Mouse (Mus musculus) telencephalon, adult 2 months (tissue): Measurements from ENCODE around the gene Nos3.
A peak's percentile ranks its signal among the peaks of the same experiment; 100 is the strongest.

Experiments
- DNase-seq: peaks from one replicate; pipeline ENCODE4 v3.0.0-alpha.2; 2011; ENCODE audit warnings: low read depth, low spot score

The Nos3 gene

DNA sequence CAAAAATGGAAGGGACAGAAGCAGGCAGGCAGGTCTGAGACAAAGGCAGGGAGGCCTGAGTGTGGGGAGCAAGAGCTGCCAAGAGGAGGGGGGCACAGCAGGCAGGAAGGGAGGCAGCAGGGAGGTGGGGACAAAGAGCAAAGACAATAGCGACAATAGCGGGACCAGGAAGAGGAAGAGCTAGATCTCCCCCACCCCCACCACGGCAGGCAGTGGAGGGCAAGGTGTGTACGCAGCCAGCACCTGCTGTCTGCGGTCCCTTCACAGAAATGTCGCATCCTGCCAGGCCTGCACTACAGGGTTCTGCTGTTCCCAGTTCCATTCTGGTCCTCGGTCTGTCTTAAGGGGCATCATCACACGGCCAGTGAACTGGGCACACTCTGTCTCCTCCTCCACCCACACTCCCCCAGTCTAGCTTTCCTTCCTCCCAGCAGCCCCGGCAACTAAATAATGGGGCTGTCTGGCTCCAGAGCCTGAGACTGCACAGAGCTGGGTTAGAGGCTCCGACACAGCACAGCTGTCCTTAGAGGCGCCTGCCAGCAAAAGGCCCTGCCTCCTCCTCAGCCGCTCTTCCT lies 20.0 kb upstream of the Nos3 start:
- no peak for DNase-seq

DNA sequence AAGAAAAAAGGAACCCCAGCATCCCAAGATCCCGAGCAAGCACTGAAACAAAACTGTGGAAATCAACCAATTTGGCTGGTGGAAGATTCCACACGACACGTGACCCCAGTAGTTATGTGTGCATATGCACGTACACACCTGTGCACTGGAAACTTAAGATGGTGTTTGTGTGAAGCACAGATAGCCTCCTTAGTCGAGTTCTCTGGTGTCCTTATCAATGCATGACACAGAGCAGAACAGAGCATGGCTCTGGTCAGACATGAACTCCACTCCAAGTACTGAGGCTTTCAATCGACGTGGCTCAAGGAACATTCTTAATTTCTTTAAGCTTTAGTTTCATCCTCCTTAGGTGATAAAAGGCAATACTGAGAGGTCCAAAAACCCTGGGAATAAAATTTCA lies 18.3 kb upstream of the Nos3 start:
- no peak for DNase-seq

DNA sequence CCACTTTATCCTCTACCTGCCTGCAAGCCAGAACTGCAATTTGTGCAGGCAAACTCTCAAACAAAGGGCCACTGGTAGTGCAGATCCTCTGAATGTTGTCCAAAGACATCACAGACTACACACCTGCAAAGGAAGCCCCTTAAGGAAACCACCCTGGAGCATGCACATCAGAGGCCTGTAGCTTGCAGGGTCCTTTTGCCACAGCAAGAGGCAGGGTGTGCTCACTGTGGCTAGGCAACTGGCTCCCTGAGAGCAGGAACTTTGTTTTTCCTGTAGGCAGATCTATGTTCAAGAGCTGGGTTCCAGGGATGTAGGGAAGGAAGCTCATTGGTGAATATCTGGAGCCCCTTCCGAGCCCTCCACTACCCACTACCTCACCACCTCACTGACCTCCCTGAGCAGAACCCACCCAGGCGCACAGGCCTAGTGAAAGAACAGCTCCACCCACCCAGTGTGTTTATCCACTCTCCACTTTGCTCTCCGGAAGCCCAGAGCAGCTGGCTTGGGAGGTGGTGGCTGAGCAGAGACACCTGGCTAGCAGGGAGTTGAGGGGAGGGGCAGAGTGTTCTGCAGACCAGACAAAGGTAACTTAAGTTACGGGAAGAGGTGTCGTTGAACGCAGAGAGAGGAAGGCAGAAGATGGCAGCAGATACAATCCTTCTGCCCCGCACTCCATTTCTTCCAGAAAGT lies 17.3 kb upstream of the Nos3 start:
- no peak for DNase-seq

DNA sequence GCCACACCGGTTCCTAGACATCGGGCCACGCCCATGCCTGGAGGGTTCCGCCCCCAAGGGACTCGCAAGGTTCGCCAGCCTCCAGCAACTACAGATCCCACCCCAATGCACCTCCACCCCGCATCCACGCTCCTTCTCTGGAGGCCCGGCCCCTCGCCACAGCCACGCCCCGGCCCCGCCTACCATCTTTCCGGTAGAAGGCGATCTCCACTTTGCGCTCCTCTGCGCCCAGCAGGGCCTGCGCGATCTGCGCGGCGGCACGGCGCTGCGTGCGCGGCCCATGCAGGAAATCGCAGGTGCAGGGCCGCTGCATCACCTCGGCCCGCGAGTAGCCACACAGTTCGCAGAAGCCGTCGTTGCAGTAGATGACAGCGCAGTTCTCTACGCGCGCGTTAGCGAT lies 16.5 kb upstream of the Nos3 start:
- DNase-seq, result peak; percentile 50

DNA sequence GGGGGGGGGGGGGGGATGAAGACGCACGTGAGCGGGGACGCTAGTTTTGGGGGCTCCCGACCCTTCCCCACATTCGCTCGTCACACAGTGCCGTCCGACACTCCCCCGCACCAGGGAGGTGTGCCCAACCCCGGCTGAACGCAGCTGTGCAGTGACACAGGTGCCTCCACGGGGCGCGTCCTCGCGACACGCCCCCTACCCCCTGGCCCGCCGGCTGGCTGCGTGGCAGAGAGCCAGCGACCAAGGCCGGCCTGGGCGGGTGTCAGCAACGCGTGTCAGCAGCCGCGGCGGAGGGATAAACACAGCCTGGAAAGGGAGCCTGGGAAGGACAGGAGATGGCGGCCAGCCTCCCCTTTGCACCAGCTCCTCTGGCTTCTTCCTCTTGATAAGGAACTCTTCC lies 16.1 kb upstream of the Nos3 start:
- DNase-seq, result no peak

DNA sequence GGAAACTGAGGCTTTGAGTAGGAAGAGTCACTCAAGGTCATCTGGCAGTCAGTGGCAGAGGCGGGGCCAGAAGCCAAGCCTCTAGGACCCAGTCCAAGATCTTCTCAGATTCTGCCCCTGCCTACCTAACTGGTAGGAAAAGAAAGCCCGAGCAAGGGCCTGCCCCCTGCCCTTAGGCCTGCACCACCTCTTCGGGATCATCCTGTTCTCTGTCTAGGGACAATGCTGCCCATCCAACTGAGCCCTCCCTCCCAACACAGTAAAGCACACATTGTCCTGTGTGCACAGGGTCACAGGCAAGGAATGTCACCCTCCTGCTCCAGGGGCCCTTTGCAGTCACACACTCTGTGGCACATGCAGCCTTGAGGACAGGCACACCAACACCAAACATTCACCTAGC lies 14.5 kb upstream of the Nos3 start:
- no peak for DNase-seq

DNA sequence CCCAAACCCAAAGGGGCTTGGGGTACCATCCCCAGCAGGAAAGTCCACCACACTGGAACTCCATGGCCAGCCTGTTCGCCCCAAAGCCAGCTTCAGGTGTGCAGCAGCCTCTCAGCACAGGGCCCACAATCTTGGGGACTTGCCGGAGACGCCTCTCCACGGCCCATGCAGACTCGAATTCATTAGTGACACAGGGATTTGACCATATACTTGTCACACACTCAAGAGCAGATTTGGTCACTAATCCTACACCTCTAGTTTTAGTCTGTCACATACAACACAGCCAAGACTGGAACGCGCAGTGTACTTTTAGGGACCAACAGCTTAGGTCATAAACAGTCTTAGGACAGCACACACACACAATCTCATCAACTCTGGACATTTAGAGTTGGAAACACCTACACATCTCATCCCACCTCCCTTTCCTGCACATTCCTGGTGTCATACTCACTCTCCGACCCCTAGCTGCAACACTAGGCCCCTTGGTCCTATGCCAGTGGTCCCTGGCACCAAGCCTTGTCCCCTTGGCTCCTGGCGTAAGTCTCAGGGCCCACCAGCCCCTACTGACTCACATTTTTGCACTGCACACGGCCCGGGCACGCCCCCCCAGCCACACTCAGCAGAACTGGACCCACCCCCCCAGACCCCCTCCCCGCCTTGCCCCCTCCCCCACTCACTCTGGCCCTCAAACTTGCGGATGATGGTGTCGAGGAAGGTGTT lies 13.9 kb upstream of the Nos3 start:
- no peak for DNase-seq

DNA sequence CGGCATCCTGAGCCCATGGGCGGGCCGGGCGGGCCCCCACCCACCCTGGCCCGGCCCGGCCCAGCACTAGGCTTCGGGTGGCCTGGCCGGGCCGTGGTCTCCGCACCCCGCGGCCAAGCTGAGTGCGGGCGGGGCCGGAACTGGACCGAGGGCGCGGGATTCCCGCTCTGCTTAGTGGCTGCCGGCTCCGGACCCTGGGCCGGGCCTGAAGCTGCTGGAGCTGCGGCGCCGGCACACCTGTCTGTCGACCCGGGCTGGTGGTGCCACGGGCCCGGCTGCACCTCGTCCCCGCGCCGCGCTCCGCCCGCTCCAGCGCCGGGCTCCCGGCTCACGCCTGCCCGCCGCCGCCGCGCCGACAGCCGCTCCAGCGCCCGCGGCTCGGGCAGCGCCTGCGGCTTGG lies 13.3 kb upstream of the Nos3 start, which contains the start of gene Kcnh2:
TSS of gene Kcnh2 (minus strand) at position 327 of the 400 bp plus-strand sequence.
- DNase-seq, result no peak

DNA sequence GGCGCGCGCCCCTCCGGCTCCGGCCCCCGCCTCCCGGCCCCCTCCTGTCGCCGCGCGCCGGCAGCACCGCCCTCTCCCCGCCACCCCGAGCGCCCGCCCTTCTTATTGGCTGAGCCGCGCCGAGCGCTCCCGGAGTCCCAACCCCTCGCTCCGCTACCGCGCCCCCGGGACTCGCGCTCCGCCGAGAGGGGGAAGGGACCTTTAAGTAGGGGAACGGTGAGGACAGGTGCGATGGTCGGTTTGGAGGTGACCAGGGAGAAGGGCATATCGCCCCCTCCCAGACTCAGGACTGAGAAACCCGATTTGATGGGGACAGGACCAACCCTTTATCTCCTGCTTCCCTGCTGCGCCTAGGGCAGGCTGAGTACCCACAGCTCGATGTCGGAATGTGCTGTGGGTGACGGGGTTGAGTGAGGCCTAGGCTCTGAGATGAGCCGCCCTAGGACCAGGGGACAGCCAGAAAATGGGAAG lies 12.9 kb upstream of the Nos3 start:
- DNase-seq, result peak; percentile 77

DNA sequence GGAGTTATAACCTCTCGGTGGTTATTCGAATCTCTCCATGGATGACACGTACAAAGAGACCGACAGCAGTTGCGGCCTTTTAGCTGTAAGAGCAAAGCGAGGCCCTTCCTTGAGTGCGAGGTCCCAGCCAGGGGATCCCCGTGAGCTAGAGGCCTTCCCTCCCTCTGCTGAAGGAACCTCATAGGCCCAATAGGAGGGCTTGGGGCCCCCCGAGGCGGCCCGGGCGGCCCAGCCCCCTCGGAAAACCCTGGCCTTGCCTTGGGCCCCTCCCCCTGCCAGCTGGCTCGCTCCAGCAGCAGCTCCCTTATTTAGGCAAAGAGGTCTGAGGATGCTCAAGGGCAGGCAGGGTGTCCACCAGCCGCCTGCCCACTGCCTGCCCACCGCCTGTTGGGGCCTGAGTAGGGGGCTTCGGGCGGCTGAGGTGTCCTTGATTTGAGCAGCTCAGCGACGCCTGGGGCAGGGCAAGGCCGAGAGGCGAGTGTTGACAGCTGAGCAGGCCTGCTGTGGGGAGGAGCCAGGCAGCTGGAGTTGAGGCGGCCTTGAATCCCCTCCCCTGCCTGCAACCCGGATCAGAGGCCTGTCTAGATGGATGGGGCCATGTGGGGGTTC lies 12.3 kb upstream of the Nos3 start:
- DNase-seq, result no peak

DNA sequence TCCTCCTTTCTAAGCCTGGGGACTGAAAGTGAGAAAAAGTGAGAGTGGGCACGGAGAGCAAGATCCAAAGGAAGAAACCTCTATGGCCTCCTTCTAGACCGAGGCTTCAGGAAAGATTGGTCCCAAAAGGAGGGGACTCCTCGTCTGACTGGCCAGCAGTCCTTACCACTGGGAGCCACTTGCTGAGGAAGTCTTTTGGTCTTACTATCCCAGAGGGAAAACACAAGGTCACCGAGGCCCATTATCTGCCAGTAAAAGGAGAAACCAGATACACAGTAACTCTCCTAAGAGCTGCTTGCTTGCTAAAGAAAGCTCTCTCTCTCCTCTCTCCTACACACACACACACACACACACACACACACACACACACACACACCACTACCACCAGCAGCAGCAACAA lies 11.3 kb upstream of the Nos3 start:
- DNase-seq, result no peak

DNA sequence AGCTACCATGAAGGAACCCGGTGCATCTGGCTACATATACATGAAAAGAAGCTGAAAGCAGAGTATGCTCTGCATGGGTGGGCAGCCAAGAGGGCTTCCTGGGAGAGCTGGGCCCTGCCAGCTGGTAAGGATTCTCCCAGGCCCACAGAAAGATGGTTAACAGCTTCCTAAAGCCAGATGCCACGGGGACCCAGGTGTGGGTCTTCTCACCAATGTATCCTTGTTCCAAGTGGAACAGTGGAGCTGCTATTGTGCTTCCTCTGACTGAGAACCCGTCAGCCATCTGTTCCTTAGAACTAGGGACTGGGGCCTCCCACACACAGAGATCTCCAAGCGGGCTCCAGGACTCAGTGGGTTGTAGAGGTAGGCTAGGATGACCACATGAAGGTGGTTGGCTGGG lies 7.8 kb upstream of the Nos3 start:
- no peak for DNase-seq

DNA sequence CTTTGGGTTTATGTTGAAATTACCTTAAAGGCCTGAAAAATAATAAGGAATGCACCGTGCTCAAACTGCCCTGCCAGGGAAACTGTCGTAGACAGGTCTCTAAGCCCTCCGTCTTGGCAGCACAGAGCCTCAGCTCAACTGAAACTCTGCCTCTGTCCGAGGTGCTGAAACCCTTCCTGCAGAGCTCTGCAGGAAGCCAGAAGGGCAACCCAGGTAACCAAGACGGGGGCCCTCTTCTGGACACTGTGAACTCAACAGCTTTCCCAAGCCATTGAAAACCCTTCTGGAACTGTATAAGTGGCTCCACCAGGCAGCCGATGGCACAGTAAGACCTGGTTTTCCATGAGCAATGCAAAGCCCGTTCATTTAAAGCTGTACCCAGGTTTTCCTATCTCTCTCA lies 7.1 kb upstream of the Nos3 start:
- DNase-seq, result no peak

DNA sequence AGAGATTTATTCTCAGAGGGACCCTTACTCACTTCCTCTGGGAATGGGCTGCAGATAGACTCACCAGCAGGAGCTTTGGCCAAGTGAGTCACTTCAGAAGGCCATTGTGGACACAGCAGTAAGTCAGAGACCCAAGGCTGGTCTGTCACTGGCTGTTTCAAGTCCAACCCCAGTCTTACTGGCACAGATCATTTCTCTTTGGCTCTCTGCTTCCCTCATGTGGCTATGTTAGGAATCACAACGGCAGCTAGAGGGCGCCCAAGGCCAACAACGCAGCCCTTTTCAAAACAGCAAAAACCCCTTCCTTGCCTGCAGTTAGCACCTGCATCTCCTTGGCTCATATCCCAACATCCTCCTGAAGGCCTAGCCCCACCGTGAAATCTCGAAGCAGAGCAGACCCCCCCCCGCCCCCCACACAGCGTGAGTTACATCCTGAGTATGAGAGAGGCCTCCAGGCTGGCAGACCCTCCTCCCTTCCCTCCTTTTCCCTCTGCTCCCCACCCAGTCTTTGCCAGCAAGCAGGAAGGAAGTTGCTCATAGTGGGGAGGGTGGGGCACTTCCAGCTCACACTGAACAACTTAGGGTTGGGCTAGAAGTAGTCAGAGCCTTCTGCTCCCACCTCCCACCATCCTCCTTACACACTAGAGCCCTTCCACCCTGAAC lies 3.7 kb upstream of the Nos3 start:
- DNase-seq, result no peak

DNA sequence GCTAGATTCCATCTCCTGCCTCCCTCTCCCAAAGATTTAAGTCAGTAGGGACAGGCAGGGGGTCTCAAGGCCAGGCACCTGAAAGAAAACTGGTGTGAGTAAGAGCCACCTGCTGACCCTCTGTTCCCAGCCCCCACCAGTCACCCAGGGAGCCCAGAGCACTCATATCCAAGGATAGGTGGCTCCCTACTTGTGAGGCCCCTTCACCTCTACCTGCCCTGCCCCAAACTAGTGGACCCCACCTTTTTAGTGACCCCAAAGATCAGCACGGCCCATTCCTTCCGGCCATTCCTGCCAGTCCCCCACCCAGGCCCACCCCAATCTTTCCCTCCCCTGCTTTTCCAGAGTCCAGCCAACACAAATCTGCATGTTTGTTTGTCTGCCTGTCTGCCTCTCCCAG lies 1.1 kb upstream of the Nos3 start:
- no peak for DNase-seq

DNA sequence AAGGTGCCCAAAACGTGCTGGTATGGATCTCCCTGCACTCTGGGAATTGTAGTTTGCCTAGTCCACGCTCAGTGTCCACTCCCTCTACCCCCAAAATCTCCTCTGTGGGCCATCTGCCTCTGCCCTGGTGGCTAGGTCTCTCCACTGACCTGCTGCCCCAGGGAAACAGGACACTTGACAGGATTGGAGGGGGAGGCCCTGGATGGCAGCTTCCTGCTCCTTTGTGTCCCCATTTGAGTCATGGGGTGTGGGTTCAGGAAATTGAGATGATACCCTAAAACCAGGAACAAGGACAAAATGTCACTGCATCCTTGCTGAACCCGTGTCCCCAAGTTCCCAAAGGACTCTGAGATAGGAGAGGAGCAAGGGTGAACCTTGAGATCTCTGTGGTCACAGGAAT lies 549 bp upstream of the Nos3 start:
- no peak for DNase-seq

DNA sequence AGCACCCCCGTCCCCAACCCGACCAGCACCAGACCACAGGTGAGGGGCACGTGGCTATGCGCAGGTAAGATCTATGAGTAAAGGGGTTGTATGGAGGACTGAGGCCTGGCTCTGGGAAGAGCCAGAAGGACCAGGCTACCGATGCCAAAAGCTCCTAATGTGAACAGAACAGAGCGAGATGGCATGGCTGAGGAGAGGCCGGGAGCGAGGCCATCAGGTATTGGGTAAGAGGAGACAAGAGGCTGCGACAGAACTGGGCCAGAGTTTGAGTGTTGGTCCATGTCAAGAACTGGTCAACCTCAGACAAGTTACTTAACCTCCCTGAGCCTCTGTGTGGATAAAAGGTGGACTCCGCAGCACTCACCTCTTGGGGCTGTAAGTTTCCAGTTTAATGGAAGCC lies 353 bp downstream of the Nos3 start:
- DNase-seq, result no peak

DNA sequence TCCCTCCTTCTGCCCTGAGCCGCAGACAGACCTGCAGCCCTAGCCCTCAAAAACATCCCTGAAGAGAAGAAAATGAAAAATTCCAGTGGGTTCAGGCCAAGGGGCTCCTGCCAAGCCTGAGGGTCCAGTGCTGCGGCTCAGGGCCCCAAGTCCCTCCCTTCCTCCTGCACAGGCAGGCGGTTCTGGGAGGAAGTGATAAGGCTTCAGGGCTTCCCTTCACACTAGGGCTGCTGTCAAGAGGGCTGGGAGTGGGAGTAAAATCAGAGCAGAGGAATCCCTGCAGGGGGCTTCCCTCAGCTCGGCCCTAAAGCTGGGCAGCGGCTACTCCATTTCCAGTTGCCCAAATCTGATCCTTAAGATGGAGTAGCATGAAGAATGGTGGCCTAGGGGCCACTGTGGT lies 918 bp downstream of the Nos3 start:
- no peak for DNase-seq

DNA sequence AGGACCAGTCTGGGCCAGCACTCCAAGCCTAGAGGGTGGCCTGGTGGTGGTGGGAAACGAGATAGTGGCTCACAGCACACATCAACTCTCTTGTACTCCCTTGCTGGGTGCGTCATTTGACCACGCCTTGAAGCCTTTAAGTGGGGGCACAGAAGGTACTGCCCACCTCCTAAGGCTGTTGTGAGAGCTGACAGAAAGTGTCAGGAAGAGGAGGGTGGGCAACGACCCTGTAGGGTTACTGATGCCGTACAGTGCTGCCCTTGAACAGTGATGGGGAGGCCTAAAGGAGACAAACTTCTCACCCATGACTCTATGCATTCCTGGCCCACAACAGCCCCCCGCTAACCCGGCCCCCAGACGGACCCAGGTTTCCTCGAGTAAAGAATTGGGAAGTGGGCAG lies 1.8 kb downstream of the Nos3 start:
- no peak for DNase-seq

DNA sequence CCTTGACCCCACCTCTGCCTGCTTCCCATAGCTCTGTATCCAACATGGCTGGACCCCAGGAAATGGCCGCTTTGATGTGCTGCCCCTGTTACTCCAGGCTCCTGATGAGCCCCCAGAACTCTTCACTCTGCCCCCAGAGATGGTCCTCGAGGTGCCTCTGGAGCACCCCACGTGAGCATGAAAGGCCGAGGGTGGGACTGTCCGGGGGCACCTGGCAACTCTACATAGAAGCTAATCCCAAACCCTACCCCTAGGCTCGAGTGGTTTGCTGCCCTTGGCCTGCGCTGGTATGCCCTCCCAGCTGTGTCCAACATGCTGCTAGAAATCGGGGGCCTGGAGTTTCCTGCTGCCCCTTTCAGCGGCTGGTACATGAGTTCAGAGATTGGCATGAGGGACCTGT lies 5.2 kb downstream of the Nos3 start:
- no peak for DNase-seq

DNA sequence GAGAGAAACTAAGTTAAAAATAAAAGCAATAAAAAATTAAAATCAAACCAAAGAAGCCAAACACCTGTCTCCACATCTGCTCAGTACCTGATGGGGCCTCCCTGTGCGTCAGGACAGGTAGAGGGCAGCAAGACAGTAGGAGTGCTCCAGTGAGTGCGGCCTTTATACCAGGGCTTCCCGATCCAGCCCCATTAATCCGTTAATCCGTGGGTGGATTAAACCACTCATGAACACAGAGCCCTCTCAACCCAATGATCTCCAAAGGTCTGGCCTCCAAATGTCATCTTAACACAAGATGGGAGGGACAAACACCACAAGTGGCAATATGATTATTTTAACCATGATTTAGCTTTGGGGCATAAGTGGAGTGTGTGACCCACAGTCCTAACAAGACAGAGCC lies 9.2 kb downstream of the Nos3 start:
- no peak for DNase-seq

DNA sequence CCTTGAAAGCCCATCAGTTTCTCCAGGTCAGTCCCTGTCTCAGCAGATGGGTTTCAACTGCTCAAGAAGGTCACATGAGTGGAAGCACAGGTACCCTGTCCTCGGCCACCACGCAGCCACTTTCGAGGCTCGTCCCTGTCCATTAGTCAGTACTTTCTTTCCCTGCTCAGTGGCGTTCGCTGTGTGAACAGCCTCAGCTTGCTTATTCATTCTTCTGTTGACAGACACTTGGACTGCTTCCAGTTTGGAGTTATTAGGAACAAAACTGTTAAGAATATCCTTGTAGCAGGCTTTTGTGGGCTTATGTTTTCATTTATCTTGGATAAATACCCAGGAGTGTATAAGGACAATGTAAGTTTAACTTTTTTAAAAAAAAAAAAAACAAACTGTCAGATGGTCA lies 9.6 kb downstream of the Nos3 start:
- no peak for DNase-seq
